Mouse (Mus musculus) liver, adult 2 months (tissue): ENCODE measurements around the gene Amotl2.

ENCODE experiments used
- CTCF ChIP-seq: fragments of 200-500 bp; IDR thresholded peaks from 2 replicates; pipeline ENCODE4 v1.5.1; 2011; ENCODE audit warnings: low read depth, low read length, control low read depth
- POLR2A ChIP-seq: fragments of 200-500 bp; IDR thresholded peaks from 2 replicates; pipeline ENCODE4 v1.6.1; 2011; ENCODE audit warnings: low read length, control low read depth; ENCODE audit not compliant: insufficient read depth; ENCODE audit errors: extremely low read depth

GRCm38 (mm10) chr9:102673381-102673780, 43.1 kb upstream of the Amotl2 start:
- TF ChIP-seq POLR2A (no peak), CTCF (no peak)
